Mouse (Mus musculus) megakaryocyte, embryonic 14.5 days (primary cell): Measurements from ENCODE around the gene Pigs.

Experiments
- FLI1 ChIP-seq: IDR thresholded peaks from 2 replicates; pipeline ENCODE4 v1.6.1; 2012; ENCODE audit warnings: low read length, inconsistent platforms, mixed read lengths
- GATA1 ChIP-seq: IDR thresholded peaks from 3 replicates; pipeline ENCODE4 v1.6.1; 2012; ENCODE audit warnings: mixed read lengths, low read length, inconsistent platforms, borderline replicate concordance

DNA sequence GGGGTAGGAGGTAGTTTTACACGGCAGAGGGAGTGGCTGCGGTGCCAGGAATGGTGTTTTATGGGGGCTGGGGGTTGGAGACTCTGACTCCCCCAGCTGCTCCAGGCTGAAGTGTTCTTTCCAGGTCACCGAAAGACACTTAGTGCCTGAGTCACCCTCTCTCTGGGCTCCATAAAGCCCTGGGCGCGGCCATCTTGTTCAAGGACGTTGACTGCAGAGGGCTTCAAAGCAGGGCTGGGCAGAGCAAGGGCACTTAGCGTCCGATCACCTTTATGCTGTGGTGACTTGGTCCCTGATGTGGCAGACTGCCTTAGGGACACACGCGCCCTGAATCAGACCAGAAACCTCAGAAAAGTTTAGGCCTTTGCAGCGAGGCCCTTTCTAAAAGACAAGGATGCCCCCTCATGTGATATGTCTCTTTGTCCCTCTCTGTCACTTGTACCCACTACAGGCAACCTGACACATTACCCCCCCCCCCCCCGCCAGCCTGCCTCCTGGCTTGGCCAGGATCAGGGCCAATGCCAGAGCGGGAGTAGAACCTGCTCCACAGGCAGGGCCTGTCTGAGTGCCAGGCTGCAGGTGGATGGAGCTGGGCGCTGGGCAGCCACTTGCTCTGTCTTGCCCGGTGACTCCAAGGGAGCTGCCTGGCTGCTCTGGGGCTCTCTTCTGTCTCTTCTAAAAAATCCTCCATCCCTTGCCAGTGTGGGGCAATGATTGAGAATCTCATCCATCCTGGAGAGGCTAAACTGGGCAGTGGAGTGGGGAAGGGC, 39.4 kb downstream of the Pigs start:
- TF ChIP-seq GATA1 (no peak), FLI1 (no peak)
